Mouse (Mus musculus): ENCODE results near the gene Ncoa1. TPM values are rescaled to one million over a fixed set of nuclear protein-coding genes. Genes with fewer than 3 reads are reported as not detected.
A peak's percentile ranks its signal among the peaks of the same experiment; 100 is the strongest.
"Not testable (repeated sequence)": the region's sequence is repeated elsewhere in the genome, so short reads cannot be mapped to it uniquely, and the experiment has no call there.

Gene Ncoa1
- total RNA-seq, 4 experiments from 2014 or later = 28.7 to 31.0 (median 29.4) TPM

GRCm38 (mm10) chr12:4396221-4396620 is 80.8 kb downstream of the Ncoa1 start:
- DNase-seq (ENCODE audit: low spot score) = no peak

GRCm38 (mm10) chr12:4392590-4392989 is 84.4 kb downstream of the Ncoa1 start:
- no peak for DNase-seq (ENCODE audit: low spot score)

- peak; percentile 43 for DNase-seq (ENCODE audit: low spot score)
These were observed 84.9 kb downstream of the Ncoa1 start for GRCm38 (mm10) chr12:4392074-4392473.

DNA sequence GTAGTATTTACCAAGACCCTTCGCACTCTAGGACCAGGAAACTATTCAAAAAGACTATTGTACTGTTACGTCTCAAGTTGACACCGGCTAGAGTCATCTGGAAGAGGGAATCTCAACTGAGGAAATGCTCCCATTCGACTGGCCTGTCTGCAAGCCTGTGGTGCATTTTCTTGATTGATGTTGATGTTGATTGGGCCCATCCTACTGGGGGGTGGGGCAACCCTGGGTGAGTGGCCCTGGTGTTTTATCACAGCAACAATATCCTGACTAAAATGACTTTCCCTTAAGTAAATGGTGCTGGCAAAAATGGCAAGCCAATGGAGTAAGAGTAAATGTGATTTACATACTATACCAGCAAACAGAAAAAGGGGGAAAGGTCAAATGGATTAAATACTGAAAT is 85.7 kb downstream of the Ncoa1 start:
- DNase-seq (ENCODE audit: low spot score) = no peak

GRCm38 (mm10) chr12:4390721-4391120 is 86.3 kb downstream of the Ncoa1 start:
- DNase-seq (ENCODE audit: low spot score) = no peak

DNA sequence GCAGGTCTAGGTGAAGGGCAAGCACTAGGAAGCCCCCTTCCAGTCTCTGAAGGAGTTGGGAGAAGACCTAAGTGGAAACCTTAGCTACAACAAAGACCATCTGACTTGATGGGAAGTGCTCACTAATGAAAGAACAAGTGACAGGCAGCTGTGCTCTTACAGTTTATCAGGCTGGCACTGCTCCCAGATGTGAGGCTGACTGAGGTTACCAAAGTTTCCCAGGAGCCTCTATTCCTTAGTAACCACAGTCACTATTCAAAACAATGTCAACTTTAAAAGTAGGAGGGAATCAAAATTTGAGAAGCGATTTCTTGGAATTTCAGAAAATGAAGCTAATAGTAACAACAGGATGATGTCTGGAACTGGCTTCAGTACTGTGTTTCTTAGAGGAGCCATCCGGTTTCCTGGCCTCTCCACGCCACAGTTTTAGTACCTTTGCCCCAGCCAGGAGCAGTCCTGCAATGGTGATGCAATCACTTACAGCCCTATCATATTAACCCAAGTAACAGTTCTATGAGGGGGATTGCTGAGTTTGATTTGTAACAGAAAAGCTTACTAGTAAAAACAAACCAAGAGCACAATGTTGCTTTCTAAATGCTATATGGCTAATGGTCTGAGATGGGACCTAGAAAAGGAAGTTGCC is 90.8 kb downstream of the Ncoa1 start:
- DNase-seq (ENCODE audit: low spot score) = peak; percentile 60

- DNase-seq (ENCODE audit: low spot score) = peak; percentile 54
These were observed 93.9 kb downstream of the Ncoa1 start for GRCm38 (mm10) chr12:4383061-4383460.

- DNase-seq (ENCODE audit: low spot score) = no peak
These were observed 97.6 kb downstream of the Ncoa1 start for GRCm38 (mm10) chr12:4379298-4379957.

- no peak for DNase-seq (ENCODE audit: low spot score)
These were observed 100.5 kb downstream of the Ncoa1 start for GRCm38 (mm10) chr12:4376475-4376874.

GRCm38 (mm10) chr12:4374816-4375493 is 102.0 kb downstream of the Ncoa1 start:
- DNase-seq (ENCODE audit: low spot score) = no peak

- DNase-seq (ENCODE audit: low spot score) = no peak
These were observed 105.6 kb downstream of the Ncoa1 start for GRCm38 (mm10) chr12:4371406-4371805.

DNA sequence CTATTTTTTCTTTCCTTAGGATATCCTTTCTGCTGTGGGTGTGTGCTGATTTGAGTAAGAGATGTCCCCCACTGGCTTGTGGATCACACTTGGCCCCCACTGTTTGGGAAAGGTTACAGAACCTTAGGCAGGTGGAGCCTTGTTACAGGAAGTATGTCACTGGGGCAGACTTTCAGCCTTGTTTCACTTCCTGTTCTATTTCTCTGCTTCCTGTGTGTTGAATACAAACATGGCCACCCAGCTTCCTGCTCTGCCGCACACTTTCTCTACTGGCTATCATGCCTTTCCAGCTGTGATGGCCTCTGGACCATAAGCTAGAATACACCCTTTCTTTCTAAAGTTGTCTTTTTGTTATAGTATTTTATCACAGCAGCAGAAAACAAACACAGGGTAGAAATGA is 111.0 kb downstream of the Ncoa1 start:
- no peak for DNase-seq (ENCODE audit: low spot score)

DNA sequence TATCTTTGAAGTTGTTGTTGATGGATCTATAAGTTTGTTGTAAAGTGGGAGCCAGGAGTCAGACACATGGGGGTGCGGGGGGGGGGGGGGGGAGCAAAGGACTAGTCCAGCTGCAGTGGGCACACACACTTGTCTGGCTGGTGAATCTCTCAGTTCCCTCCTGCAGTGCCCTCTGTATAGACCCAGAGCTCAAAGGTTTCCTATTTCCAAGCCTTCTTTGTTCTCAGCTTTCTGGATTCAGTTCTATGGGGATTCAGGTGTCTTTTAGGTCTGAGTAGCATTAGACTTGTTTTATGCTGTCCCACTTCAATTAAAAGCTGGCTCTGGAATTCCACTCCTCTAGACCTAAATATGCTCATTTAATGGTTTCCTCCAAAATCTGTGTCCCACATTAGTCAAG is 117.5 kb downstream of the Ncoa1 start:
- DNase-seq (ENCODE audit: low spot score) = no peak

- DNase-seq (ENCODE audit: low spot score) = not testable (repeated sequence)
These were observed 118.3 kb downstream of the Ncoa1 start for GRCm38 (mm10) chr12:4358653-4359052.

- no peak for DNase-seq (ENCODE audit: low spot score)
These were observed 118.9 kb downstream of the Ncoa1 start for GRCm38 (mm10) chr12:4358100-4358499.

- no peak for DNase-seq (ENCODE audit: low spot score)
These were observed 120.0 kb downstream of the Ncoa1 start for GRCm38 (mm10) chr12:4356834-4357445.

DNA sequence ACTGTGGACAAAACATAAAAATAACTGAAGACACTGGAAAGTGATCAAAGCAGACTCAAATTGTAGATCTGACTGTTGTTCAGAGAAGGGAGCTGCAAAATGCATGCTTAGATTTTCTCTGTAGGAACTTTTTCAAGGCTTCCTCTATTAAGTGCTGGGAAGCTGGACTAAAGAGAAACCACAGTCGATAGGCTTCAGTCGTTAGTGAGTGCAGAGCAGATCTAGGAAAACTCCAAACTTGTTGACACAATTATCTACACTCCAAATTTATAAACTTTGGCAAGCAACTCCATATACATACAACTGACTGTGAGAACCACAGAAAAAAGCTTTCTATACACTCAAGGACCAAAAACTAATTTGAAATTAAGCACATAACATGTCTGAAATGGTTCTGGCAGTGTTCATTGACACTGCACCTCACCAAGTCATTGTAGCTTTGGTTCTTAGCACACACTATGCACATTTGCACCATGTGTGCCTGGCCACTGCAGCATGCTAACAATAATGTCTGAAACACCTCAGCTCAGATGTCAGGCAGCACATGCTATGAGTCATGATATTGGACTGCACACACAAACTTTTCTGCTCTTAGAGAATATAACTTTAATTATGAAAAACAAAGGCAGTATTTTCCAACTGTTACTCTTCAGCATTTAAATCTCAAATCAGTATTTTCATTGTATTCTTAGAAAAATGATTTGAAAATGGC is 121.8 kb downstream of the Ncoa1 start:
- no peak for DNase-seq (ENCODE audit: low spot score)

- DNase-seq (ENCODE audit: low spot score) = no peak
These were observed 133.8 kb downstream of the Ncoa1 start for GRCm38 (mm10) chr12:4343216-4343615.

- DNase-seq (ENCODE audit: low spot score) = no peak
These were observed 134.9 kb downstream of the Ncoa1 start for GRCm38 (mm10) chr12:4342087-4342486.

- no peak for DNase-seq (ENCODE audit: low spot score)
These were observed 136.6 kb downstream of the Ncoa1 start for GRCm38 (mm10) chr12:4340325-4340924.

DNA sequence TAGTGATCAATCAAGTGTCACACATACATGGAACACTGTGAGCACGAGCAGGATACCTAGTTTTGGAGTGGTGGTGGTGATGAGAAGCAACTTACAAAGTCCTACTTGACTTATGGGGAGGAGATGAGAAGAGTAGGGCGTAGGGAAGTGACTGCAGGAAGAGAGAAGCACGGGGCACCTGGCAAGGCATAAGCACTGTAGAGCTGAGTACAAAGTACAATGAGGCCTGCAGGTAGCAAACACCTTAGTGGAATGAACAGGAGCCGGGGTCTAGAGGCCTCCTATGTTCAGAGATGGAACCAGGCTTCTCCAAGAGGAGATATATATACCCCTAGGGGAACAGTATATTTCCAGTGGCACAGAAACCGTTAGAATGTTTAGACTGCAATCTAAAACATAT is 153.4 kb downstream of the Ncoa1 start:
- no peak for DNase-seq (ENCODE audit: low spot score)
